Mouse (Mus musculus): ENCODE measurements around the gene Cenpn. TPM values are rescaled to one million over a fixed set of nuclear protein-coding genes. Genes with fewer than 3 reads are reported as not detected.

Cenpn gene
- 18.5 and 23.7 TPM in 2 replicates for polyA plus RNA-seq (2014; fragmentation: Nextera tagmentation; extraction: Ambion mirVana)

DNA sequence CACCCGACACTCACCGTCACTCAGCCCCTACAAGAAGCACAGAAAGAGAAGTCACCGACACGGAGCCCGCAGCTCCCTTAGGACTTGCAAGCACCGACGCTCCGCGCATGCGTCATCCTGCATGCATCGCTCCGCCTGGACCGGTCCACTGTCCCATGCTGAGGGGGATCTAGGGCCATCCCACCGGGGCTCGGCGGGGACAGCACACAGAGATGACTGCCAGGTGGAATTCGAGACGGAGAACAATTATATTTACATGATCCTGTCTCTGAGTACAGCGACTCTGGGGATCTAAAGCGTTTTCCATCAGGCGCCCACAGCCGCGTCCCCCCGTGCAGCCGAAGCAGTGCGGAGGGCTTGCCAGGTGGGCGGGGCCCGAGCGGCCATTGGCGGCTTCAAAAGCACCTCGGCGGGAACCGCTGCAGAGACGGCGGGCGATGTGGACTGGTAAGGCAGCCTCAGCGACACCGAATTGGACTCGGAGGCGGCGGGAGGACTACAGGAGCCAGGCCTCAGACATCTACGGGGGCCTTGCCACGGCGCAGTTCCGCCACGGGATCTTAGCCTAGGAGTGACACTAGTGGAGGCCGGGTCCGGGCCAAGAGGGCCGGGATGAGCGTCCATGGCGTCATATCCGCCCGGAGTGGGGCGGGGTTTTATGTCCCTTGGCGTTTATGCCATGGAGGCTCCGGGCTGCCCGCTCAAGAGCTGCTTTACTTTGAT, at the start of gene Cenpn, which contains the start of gene Cmc2:
TSS of gene Cenpn (plus strand) at position 394 of the 723 bp plus-strand sequence.
TSS of gene Cmc2 (minus strand) at position 119 of the 723 bp plus-strand sequence.
- Histone ChIP-seq H3K4me2 (ENCODE audit: low read length) (peak within 1 kb of the TSS; percentile 81), H3K9me3 (replicated peaks; ENCODE audit: control insufficient read depth, low read length) (no peaks in the 10 kb centered on the region), H3K36me3 (ENCODE audit: control insufficient read depth, insufficient read depth, low read length) (0 out of 2 replicates have a peak, but pooled peaks cover 3% of the 10 kb centered on the region), H3K4me3 (ENCODE audit: low read depth, low read length) (peak within 1 kb of the TSS; percentile 73), H3K9ac (ENCODE audit: low read length) (peak within 1 kb of the TSS; percentile 72), H3K27ac (ENCODE audit: low read depth, low read length) (peak within 1 kb of the TSS; percentile 75), H3K4me1 (ENCODE audit: control insufficient read depth, insufficient read depth, low read length) (peaks cover 3% of the 10 kb centered on the region), H3K27me3 (replicated peaks; ENCODE audit: control insufficient read depth, insufficient read depth, low read length) (no peaks in the 10 kb centered on the region)
- ATAC-seq: peak; percentile 95
- peak; percentile 98 for DNase-seq (ENCODE audit: low spot score)
- under 1% methylated on average over 53 of the region's 57 CpGs for WGBS

GRCm38 (mm10) chr8:116872761-116873342, 48.7 kb upstream of the Cenpn start:
- no peaks in the 10 kb centered on the region for H3K36me3 ChIP-seq (ENCODE audit: control insufficient read depth, insufficient read depth, low read length)
- WGBS: 81% methylated on average over 2 of the region's 2 CpGs
- H3K4me2 ChIP-seq (ENCODE audit: low read length): no peak overlapping the region
- no peaks in the 10 kb centered on the region for H3K9me3 ChIP-seq (replicated peaks; ENCODE audit: control insufficient read depth, low read length)
- no peak for ATAC-seq
- no peak overlapping the region for H3K27ac ChIP-seq (ENCODE audit: low read depth, low read length)
- H3K4me3 ChIP-seq (ENCODE audit: low read depth, low read length): no peak overlapping the region
- no peaks in the 10 kb centered on the region for H3K4me1 ChIP-seq (ENCODE audit: control insufficient read depth, insufficient read depth, low read length)
- no peak for DNase-seq (ENCODE audit: low spot score)
- no peaks in the 10 kb centered on the region for H3K27me3 ChIP-seq (replicated peaks; ENCODE audit: control insufficient read depth, insufficient read depth, low read length)
- no peak overlapping the region for H3K9ac ChIP-seq (ENCODE audit: low read length)

GRCm38 (mm10) chr8:116873586-116873985, 47.9 kb upstream of the Cenpn start:
- no peak for ATAC-seq
- 85% methylated on average over 11 of the region's 11 CpGs for WGBS
- H3K27ac ChIP-seq (ENCODE audit: low read depth, low read length): no peak overlapping the region

GRCm38 (mm10) chr8:116873986-116874385, 47.5 kb upstream of the Cenpn start:
- ATAC-seq: no peak
- Histone ChIP-seq H3K4me1 (ENCODE audit: control insufficient read depth, insufficient read depth, low read length) (no peaks in the 10 kb centered on the region), H3K36me3 (ENCODE audit: control insufficient read depth, insufficient read depth, low read length) (no peaks in the 10 kb centered on the region), H3K27me3 (replicated peaks; ENCODE audit: control insufficient read depth, insufficient read depth, low read length) (no peaks in the 10 kb centered on the region), H3K9me3 (replicated peaks; ENCODE audit: control insufficient read depth, low read length) (no peaks in the 10 kb centered on the region), H3K27ac (ENCODE audit: low read depth, low read length) (no peak overlapping the region), H3K9ac (ENCODE audit: low read length) (no peak overlapping the region), H3K4me2 (ENCODE audit: low read length) (no peak overlapping the region), H3K4me3 (ENCODE audit: low read depth, low read length) (no peak overlapping the region)
- 87% methylated on average over 8 of the region's 8 CpGs for WGBS
- no peak for DNase-seq (ENCODE audit: low spot score)

More at GRCm38 (mm10) chr8:116873586-116873985, 47.9 kb upstream of the Cenpn start:
- Histone ChIP-seq H3K9ac (ENCODE audit: low read length) (no peak overlapping the region), H3K9me3 (replicated peaks; ENCODE audit: control insufficient read depth, low read length) (no peaks in the 10 kb centered on the region), H3K27me3 (replicated peaks; ENCODE audit: control insufficient read depth, insufficient read depth, low read length) (no peaks in the 10 kb centered on the region), H3K4me2 (ENCODE audit: low read length) (no peak overlapping the region), H3K4me1 (ENCODE audit: control insufficient read depth, insufficient read depth, low read length) (no peaks in the 10 kb centered on the region), H3K36me3 (ENCODE audit: control insufficient read depth, insufficient read depth, low read length) (no peaks in the 10 kb centered on the region), H3K4me3 (ENCODE audit: low read depth, low read length) (no peak overlapping the region)
- DNase-seq (ENCODE audit: low spot score): no peak

- H3K4me3 ChIP-seq (ENCODE audit: low read depth, low read length): no peak overlapping the region
- H3K4me1 ChIP-seq (ENCODE audit: control insufficient read depth, insufficient read depth, low read length): no peaks in the 10 kb centered on the region
- no peaks in the 10 kb centered on the region for H3K36me3 ChIP-seq (ENCODE audit: control insufficient read depth, insufficient read depth, low read length)
- no peak overlapping the region for H3K4me2 ChIP-seq (ENCODE audit: low read length)
- H3K27ac ChIP-seq (ENCODE audit: low read depth, low read length): no peak overlapping the region
- H3K9me3 ChIP-seq (replicated peaks; ENCODE audit: control insufficient read depth, low read length): no peaks in the 10 kb centered on the region
- ATAC-seq (no peak), DNase-seq (ENCODE audit: low spot score) (no peak)
- H3K27me3 ChIP-seq (replicated peaks; ENCODE audit: control insufficient read depth, insufficient read depth, low read length): no peaks in the 10 kb centered on the region
- no peak overlapping the region for H3K9ac ChIP-seq (ENCODE audit: low read length)
- WGBS: 89% methylated on average over 17 of the region's 17 CpGs
Measured at GRCm38 (mm10) chr8:116875798-116876450, 45.6 kb upstream of the Cenpn start.

DNA sequence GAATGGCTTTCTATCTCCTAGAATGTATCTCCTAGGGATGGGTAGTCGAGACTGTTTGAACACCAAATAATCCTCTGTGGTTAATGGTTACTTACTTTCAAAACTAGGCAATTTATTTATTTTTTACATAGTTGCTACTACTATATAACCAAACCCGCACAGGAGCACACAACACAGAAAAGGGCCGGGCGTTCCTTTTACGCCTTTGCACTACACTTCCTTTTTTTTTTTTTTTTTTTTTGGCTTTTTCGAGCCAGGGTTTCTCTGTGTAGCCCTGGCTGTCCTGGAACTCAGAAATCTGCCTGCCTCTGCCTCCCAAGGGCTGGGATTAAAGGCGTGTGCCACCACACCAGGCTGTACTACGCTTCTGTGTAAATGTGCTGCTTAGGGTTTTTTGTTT, 40.1 kb upstream of the Cenpn start:
- H3K9ac ChIP-seq (ENCODE audit: low read length): no peak overlapping the region
- no peak for ATAC-seq

GRCm38 (mm10) chr8:116887813-116888212, 33.7 kb upstream of the Cenpn start:
- H3K4me2 ChIP-seq (ENCODE audit: low read length): no peak overlapping the region
- DNase-seq (ENCODE audit: low spot score): no peak
- 88% methylated on average over 4 of the region's 4 CpGs for WGBS

More for the DNA sequence above, 40.1 kb upstream of the Cenpn start:
- DNase-seq (ENCODE audit: low spot score): no peak
- Histone ChIP-seq H3K27me3 (replicated peaks; ENCODE audit: control insufficient read depth, insufficient read depth, low read length) (no peaks in the 10 kb centered on the region), H3K4me2 (ENCODE audit: low read length) (no peak overlapping the region), H3K9me3 (replicated peaks; ENCODE audit: control insufficient read depth, low read length) (no peaks in the 10 kb centered on the region; the same call in 1 of the 2 replicates), H3K36me3 (ENCODE audit: control insufficient read depth, insufficient read depth, low read length) (0 out of 2 replicates have a peak, but pooled peaks cover 4% of the 10 kb centered on the region), H3K4me3 (ENCODE audit: low read depth, low read length) (no peak overlapping the region), H3K4me1 (ENCODE audit: control insufficient read depth, insufficient read depth, low read length) (no peaks in the 10 kb centered on the region), H3K27ac (ENCODE audit: low read depth, low read length) (no peak overlapping the region)
- 90% methylated on average over 8 of the region's 8 CpGs for WGBS

GRCm38 (mm10) chr8:116891446-116891845, 30.1 kb upstream of the Cenpn start:
- DNase-seq (ENCODE audit: low spot score): no peak
- Histone ChIP-seq H3K4me1 (ENCODE audit: control insufficient read depth, insufficient read depth, low read length) (no peaks in the 10 kb centered on the region), H3K4me3 (ENCODE audit: low read depth, low read length) (no peak overlapping the region), H3K36me3 (ENCODE audit: control insufficient read depth, insufficient read depth, low read length) (peaks cover 10% of the 10 kb centered on the region; the same call in 1 of the 2 replicates), H3K4me2 (ENCODE audit: low read length) (no peak overlapping the region), H3K9me3 (replicated peaks; ENCODE audit: control insufficient read depth, low read length) (no peaks in the 10 kb centered on the region), H3K9ac (ENCODE audit: low read length) (no peak overlapping the region), H3K27ac (ENCODE audit: low read depth, low read length) (no peak overlapping the region), H3K27me3 (replicated peaks; ENCODE audit: control insufficient read depth, insufficient read depth, low read length) (no peaks in the 10 kb centered on the region)
- 94% methylated on average over 5 of the region's 5 CpGs for WGBS
- no peak for ATAC-seq

More at GRCm38 (mm10) chr8:116887813-116888212, 33.7 kb upstream of the Cenpn start:
- Histone ChIP-seq H3K27ac (ENCODE audit: low read depth, low read length) (no peak overlapping the region), H3K4me1 (ENCODE audit: control insufficient read depth, insufficient read depth, low read length) (no peaks in the 10 kb centered on the region), H3K27me3 (replicated peaks; ENCODE audit: control insufficient read depth, insufficient read depth, low read length) (no peaks in the 10 kb centered on the region), H3K4me3 (ENCODE audit: low read depth, low read length) (no peak overlapping the region), H3K9ac (ENCODE audit: low read length) (no peak overlapping the region), H3K36me3 (ENCODE audit: control insufficient read depth, insufficient read depth, low read length) (peaks cover 14% of the 10 kb centered on the region; the same call in 1 of the 2 replicates), H3K9me3 (replicated peaks; ENCODE audit: control insufficient read depth, low read length) (no peaks in the 10 kb centered on the region; the same call in 1 of the 2 replicates)
- no peak for ATAC-seq

Data from forebrain, embryonic 14.5 days (tissue).